Mouse (Mus musculus): ENCODE measurements around the gene Fbxw5.
"Not testable (repeated sequence)": the region's sequence is repeated elsewhere in the genome, so short reads cannot be mapped to it uniquely, and the experiment has no call there.

Gene Fbxw5

DNA sequence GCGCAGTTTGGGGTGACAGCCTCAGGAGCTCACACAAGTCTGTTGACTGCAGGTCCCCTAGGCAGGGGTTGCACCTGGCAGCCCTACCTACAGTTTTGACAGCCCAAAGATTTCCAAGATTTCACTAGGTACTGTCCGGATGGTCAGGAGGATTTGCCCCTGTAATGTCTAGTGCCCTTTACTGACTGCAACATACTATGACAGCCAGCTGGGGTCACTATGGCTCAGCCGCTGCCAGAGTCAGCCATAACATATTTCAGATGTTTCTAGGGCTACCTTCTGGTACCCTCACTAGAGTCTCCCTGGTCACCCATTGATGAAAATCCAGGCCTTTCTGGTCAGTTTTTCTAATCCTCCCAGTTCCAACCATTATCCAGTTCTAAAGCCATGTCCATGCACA lies 9.4 kb downstream of the Fbxw5 start:
- DNase-seq (ENCODE audit: low read depth, low spot score): no peak

DNA sequence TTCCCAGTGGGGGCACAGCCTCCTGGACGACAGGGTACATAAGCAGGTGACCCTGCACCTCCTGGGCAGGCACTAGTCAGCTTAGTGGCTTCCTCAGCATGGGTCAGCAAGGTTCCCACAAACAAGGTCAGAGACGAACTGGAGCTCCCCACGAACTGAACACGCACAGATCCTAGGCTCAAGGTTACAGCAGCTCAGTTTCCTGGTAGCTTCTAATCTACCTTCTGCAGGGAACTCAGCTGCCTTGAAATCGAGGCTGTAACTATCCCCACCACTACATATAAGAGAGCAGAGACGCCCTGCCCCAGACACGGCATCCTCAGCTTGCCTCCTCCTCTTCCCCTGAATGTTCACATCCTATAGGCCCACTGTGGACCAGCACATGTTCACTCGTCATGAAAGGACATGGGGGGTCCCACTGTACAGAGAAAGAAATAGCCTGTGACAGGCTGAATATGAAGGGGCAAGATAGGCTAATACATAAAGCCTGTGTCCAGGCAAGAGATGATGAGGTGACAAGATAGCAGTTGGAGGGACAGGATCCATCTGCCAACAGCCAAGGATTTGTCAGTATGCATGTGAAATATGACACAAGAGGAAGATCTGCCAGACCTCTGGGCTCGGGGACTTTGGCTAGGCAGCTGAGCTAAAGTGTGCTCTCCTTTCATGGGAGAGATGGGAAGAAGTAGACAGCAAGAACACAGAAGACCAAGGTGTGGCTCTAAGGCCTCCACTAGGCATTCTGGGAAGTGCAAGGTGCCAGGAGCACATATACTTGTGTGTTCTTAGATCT lies 26.2 kb downstream of the Fbxw5 start:
- no peak for DNase-seq (ENCODE audit: low read depth, low spot score)

GRCm38 (mm10) chr2:25533707-25534106 lies 33.2 kb downstream of the Fbxw5 start:
- DNase-seq (ENCODE audit: low read depth, low spot score): no peak

DNA sequence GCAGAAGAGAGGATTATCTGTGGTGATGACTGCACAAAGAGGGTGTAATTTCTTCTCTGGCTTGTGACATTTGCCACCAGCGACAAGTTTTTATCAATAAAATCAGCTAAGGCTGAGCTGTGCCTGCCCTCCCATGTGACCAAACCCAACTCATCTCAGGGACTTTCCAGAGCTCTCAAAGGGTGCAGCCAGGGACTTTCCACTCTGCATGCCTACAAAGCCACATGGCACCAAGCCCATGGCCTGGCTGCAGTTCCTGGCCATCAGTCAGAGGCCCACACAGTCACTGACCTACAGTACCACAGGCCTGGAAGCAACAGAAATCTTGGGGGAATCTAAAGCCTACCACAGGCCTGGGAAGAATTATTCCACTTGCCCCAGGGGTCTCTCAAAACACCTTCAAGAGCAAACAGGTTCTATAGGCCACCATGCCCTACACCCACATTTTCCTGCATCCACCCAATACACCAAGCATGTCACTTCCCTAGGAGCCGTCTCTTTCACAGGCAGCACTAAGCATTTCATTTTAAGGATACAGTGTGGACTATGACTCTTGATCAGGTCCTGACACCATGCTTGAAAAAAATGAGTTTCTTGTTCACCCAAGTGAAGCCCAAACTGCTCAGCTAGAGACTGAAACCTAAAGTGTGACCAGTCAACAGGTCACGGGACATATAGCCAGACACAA lies 33.8 kb downstream of the Fbxw5 start:
- DNase-seq (ENCODE audit: low read depth, low spot score): no peak

GRCm38 (mm10) chr2:25534866-25535182 lies 34.3 kb downstream of the Fbxw5 start:
- no peak for DNase-seq (ENCODE audit: low read depth, low spot score)

DNA sequence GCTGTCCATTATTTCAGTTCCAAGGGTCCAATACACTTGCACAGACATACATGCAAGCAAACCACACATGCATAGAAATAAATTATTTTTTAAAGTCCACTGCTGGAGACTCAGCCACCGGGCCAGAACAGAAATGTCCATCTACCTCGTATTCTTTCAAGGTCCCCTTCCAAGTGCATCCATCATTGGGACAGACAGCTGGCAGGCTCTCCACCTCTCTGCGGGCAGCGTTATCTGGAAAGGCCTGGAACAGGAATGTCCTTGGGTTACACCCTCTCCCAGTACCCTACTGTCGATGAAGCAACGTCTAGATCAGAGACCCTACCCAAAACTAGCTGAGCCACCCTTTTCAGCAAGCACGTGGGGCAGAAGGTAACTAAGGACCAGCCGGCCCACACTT lies 36.0 kb downstream of the Fbxw5 start:
- no peak for DNase-seq (ENCODE audit: low read depth, low spot score)

- no peak for DNase-seq (ENCODE audit: low read depth, low spot score)
These were observed 40.0 kb downstream of the Fbxw5 start for GRCm38 (mm10) chr2:25540541-25540948.

- DNase-seq (ENCODE audit: low read depth, low spot score): no peak
These were observed 41.3 kb downstream of the Fbxw5 start for GRCm38 (mm10) chr2:25541644-25542367.

- DNase-seq (ENCODE audit: low read depth, low spot score): no peak
These were observed 45.7 kb downstream of the Fbxw5 start for GRCm38 (mm10) chr2:25545996-25546810.

GRCm38 (mm10) chr2:25546811-25547491 lies 46.4 kb downstream of the Fbxw5 start, which contains the start of gene Traf2:
Traf2 (minus strand) TSS chr2:25546940.
- peak; percentile 96 for DNase-seq (ENCODE audit: low read depth, low spot score)

- no peak for DNase-seq (ENCODE audit: low read depth, low spot score)
These were observed 48.8 kb downstream of the Fbxw5 start for GRCm38 (mm10) chr2:25549021-25549991.

DNA sequence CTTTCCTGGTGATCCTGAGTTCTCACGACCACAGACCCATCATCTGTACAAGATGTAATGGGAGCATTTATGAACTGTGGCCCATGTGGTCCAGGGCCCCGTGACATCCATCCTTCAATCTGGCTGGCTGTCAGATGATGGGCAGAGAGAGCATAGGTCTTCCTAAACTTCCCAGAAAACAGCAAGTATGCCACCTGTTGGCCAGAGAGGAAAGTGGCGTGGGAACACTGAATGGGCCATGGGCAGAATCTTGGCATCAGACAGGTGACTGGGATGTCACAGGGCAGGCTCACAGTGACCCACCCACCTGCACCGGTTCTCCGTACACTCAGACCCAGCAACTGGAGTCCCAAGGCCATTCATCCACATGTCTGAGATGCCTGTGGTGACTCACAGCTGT lies 50.6 kb downstream of the Fbxw5 start:
- DNase-seq (ENCODE audit: low read depth, low spot score): no peak

- DNase-seq (ENCODE audit: low read depth, low spot score): not testable (repeated sequence)
These were observed 52.7 kb downstream of the Fbxw5 start for GRCm38 (mm10) chr2:25553171-25553786.

Data from retina, adult 2 months (tissue).